Mouse (Mus musculus): ENCODE results near the gene Thada. TPM values are rescaled to one million over a fixed set of nuclear protein-coding genes. Genes with fewer than 3 reads are reported as not detected.

Gene Thada
- polyA plus RNA-seq, 1 experiment from 2014 or later, result 7.9 TPM

Other genes starting within 250 kb of the Thada start
- gene Plekhh2, start 45.7 kb upstream of the Thada start, polyA plus RNA-seq (2015; fragmentation: Nextera tagmentation; extraction: Ambion mirVana), result 8.9 and 9.5 TPM in 2 replicates
- 35.3 and 39.7 TPM in 2 replicates for gene Dync2li1, start 160.3 kb upstream of the Thada start, polyA plus RNA-seq (2015; fragmentation: Nextera tagmentation; extraction: Ambion mirVana)
- 0.13 and 0.16 TPM in 2 replicates for gene Abcg8, start 210.1 kb upstream of the Thada start, polyA plus RNA-seq (2015; fragmentation: Nextera tagmentation; extraction: Ambion mirVana)
- 2.2 and 2.8 TPM in 2 replicates for gene Abcg5, start 216.8 kb upstream of the Thada start, polyA plus RNA-seq (2015; fragmentation: Nextera tagmentation; extraction: Ambion mirVana)